Mouse (Mus musculus) hindbrain, embryonic 13.5 days (tissue): ENCODE measurements around the gene Coa3. TPM values are rescaled to one million over a fixed set of nuclear protein-coding genes. Genes with fewer than 3 reads are reported as not detected.

Experiments used
- ATAC-seq: fragments of 200-750 bp; cut with Nextera tagmentation; 2 replicates; pipeline ENCODE4 v1.8.0; 2017; ENCODE audit warnings: moderate TSS enrichment; ENCODE audit not compliant: low FRiP score
- H3K27ac ChIP-seq: fragments of 300-500 bp; sonication (generic); 2 replicates; pipeline ENCODE4 v1.5.1; 2015; ENCODE audit warnings: inconsistent platforms, mild to moderate bottlenecking, moderate library complexity
- H3K27me3 ChIP-seq: fragments of 300-500 bp; sonication (generic); 2 replicates; pipeline ENCODE4 v1.6.1; 2015; ENCODE audit warnings: mild to moderate bottlenecking, inconsistent platforms
- H3K36me3 ChIP-seq: fragments of 300-500 bp; sonication (generic); 2 replicates; pipeline ENCODE4 v1.6.1; 2015; ENCODE audit warnings: mild to moderate bottlenecking, inconsistent platforms
- H3K4me1 ChIP-seq: fragments of 300-500 bp; sonication (generic); replicated peaks from 2 replicates; pipeline ENCODE4 v1.6.1; 2015; ENCODE audit warnings: inconsistent platforms
- H3K4me2 ChIP-seq: fragments of 300-500 bp; sonication (generic); 2 replicates; pipeline ENCODE4 v1.6.1; 2015; ENCODE audit warnings: inconsistent platforms, mild to moderate bottlenecking, moderate library complexity
- H3K4me3 ChIP-seq: fragments of 300-500 bp; sonication (generic); 2 replicates; pipeline ENCODE4 v1.5.1; 2015; ENCODE audit warnings: mild to moderate bottlenecking, inconsistent platforms
- H3K9ac ChIP-seq: fragments of 300-500 bp; sonication (generic); 2 replicates; pipeline ENCODE4 v1.6.1; 2015; ENCODE audit warnings: mild to moderate bottlenecking, inconsistent platforms
- H3K9me3 ChIP-seq: fragments of 300-500 bp; sonication (generic); 2 replicates; pipeline ENCODE4 v1.6.1; 2016; ENCODE audit warnings: inconsistent platforms
- WGBS: fragments of 180-500 bp; shearing (Covaris S2); methylation state at CpG from one replicate; pipeline ENCODE4 v1.1.7; 2015; 5-methylcytosine and 5-hydroxymethylcytosine counted together
- polyA plus RNA-seq: library from polyadenylated mRNA; unstranded; fragments of >200 nt; fragmentation: Nextera tagmentation; extraction: Ambion mirVana; gene quantifications from 2 replicates; pipeline ENCODE4 v1.2.1, GENCODE M21; 2015

The Coa3 gene
- polyA plus RNA-seq, 1 experiment from 2014 or later: 226 TPM

- 20% methylated on average over 8 of the region's 8 CpGs for WGBS
- Histone ChIP-seq H3K9me3 (no peaks in the 10 kb centered on the region), H3K27ac (no peak overlapping the region), H3K27me3 (peaks cover 19% of the 10 kb centered on the region), H3K4me3 (no peak overlapping the region), H3K4me1 (peaks cover 23% of the 10 kb centered on the region), H3K9ac (no peak overlapping the region), H3K4me2 (no peak overlapping the region), H3K36me3 (no peaks in the 10 kb centered on the region)
- ATAC-seq: no peak
Observed at GRCm38 (mm10) chr11:101229361-101229900, 49.5 kb downstream of the Coa3 start.

Other genes with a start within 250 kb of the Coa3 start
- 10.7 and 11.3 TPM in 2 replicates for gene Naglu, start 209.1 kb downstream of the Coa3 start, polyA plus RNA-seq
- 0.49 TPM in 1 of 2 replicates, not detected in the other for gene Hsd17b1, start 200.7 kb downstream of the Coa3 start, polyA plus RNA-seq
- gene Coasy, start 196.5 kb downstream of the Coa3 start, polyA plus RNA-seq: 41.9 and 44.1 TPM in 2 replicates
- gene Mlx, start 191.8 kb downstream of the Coa3 start, polyA plus RNA-seq: 88.1 and 91.0 TPM in 2 replicates
- 23.4 and 26.3 TPM in 2 replicates for gene Psmc3ip, start 183.7 kb downstream of the Coa3 start, polyA plus RNA-seq
- gene Retreg3, start 159.2 kb downstream of the Coa3 start, polyA plus RNA-seq: 25.1 and 27.7 TPM in 2 replicates
- 79.6 and 84.0 TPM in 2 replicates for gene Tubg1, start 159.2 kb downstream of the Coa3 start, polyA plus RNA-seq
- gene Tubg2, start 123.2 kb downstream of the Coa3 start, polyA plus RNA-seq: 34.6 and 38.2 TPM in 2 replicates
- gene Cntnap1, start 108.6 kb downstream of the Coa3 start, polyA plus RNA-seq: 2.6 and 2.8 TPM in 2 replicates
- 8.7 and 10.2 TPM in 2 replicates for gene Plekhh3, start 107.8 kb downstream of the Coa3 start, polyA plus RNA-seq
- gene Ccr10, start 103.7 kb downstream of the Coa3 start, polyA plus RNA-seq: 0.13 and 0.18 TPM in 2 replicates
- gene Ezh1, start 52.7 kb downstream of the Coa3 start, polyA plus RNA-seq: 20.4 and 20.7 TPM in 2 replicates
- 84.8 and 94.9 TPM in 2 replicates for gene Ramp2, start 33.1 kb downstream of the Coa3 start, polyA plus RNA-seq
- gene Vps25, start 25.4 kb downstream of the Coa3 start, polyA plus RNA-seq: 110 and 115 TPM in 2 replicates
- gene Wnk4, start 18.5 kb downstream of the Coa3 start, polyA plus RNA-seq: 7.0 and 7.7 TPM in 2 replicates
- gene Cntd1, start 102 bp downstream of the Coa3 start, polyA plus RNA-seq: 1.3 TPM in 2 replicates
- 166 and 188 TPM in 2 replicates for gene Becn1, start 23.2 kb upstream of the Coa3 start, polyA plus RNA-seq
- gene Psme3, start 37.1 kb upstream of the Coa3 start, polyA plus RNA-seq: 118 and 122 TPM in 2 replicates
- 1.9 and 2.4 TPM in 2 replicates for gene Aoc2, start 45.9 kb upstream of the Coa3 start, polyA plus RNA-seq
- gene Aoc3, start 51.5 kb upstream of the Coa3 start, polyA plus RNA-seq: not detected in 2 replicates
- not detected in 2 replicates for gene G6pc, start 88.4 kb upstream of the Coa3 start, polyA plus RNA-seq
- gene Aarsd1, start 138.5 kb upstream of the Coa3 start, polyA plus RNA-seq: 91.5 and 96.2 TPM in 2 replicates
- gene Gm27029, start 145.7 kb upstream of the Coa3 start, polyA plus RNA-seq: 4.8 and 8.0 TPM in 2 replicates
- 28.6 and 29.8 TPM in 2 replicates for gene Rundc1, start 146.0 kb upstream of the Coa3 start, polyA plus RNA-seq
- 2.3 and 2.8 TPM in 2 replicates for gene Ptges3l, start 146.2 kb upstream of the Coa3 start, polyA plus RNA-seq
- gene Rpl27, start 163.2 kb upstream of the Coa3 start, polyA plus RNA-seq: 301 and 310 TPM in 2 replicates
- 3.7 and 4.0 TPM in 2 replicates for gene Ifi35, start 169.3 kb upstream of the Coa3 start, polyA plus RNA-seq
- gene Rnd2, start 185.9 kb upstream of the Coa3 start, polyA plus RNA-seq: 108 and 111 TPM in 2 replicates
- gene Vat1, start 187.1 kb upstream of the Coa3 start, polyA plus RNA-seq: 92.1 and 96.6 TPM in 2 replicates